Mouse (Mus musculus) kidney, adult 8-10 months (tissue): ENCODE data around the gene Gemin2.

Experiments used
- DNase-seq, 2 experiments: peaks; one replicate each; pipeline ENCODE4 v3.0.0; 2022

Gene Gemin2

DNA sequence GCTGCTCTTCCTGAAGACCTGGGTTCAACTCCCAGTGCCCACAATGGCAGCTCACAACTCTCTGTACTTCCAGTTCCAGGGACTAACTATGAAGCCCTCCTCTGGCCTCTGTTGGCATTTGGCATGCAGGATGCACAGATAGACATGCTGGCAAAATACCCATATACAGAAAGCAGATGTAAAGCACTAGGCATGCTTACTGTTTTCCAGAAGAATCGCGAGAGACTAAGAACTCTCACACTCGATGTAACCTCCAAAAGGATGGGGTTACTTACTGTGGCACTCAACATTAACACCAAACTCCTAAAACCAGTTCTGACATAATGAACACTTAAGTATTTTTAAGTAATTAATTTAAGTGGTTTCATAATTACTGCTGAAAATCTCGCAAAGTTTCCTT lies 47.1 kb downstream of the Gemin2 start:
- DNase-seq: no peak

DNA sequence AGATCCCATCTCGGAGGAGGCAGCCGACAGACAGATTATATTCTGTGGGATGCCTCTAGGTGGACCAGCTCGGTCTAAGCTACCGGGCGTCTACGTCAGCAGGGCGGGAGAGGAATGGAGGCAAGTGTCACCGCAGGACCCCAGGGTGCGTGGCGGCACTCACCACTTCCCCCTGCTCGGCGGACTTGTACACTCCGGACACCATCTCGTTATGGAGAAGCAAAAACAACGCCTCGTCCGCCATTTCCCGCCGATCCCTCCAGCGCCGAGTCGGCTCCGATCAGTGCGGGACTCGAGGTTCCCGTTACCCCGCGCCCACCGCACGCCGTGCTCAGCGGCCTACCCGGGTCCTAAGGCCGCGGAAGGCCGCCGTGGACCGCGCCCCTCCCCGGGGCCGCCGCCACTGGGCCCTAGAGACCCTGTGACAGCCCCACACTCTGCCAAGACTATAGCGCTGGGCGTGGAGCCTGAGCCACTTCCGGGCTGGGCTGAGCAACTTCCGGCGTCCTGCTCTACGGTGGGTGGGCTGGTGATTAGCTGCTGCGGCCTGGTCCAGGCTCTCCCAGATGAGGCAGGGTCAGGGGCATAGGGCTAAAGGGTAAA lies 47.9 kb downstream of the Gemin2 start, which contains the start of gene Trappc6b:
Gene Trappc6b (minus strand): TSS at position 480 of the 603 bp plus-strand sequence.
- peak; percentile 69 to 71 for DNase-seq

DNA sequence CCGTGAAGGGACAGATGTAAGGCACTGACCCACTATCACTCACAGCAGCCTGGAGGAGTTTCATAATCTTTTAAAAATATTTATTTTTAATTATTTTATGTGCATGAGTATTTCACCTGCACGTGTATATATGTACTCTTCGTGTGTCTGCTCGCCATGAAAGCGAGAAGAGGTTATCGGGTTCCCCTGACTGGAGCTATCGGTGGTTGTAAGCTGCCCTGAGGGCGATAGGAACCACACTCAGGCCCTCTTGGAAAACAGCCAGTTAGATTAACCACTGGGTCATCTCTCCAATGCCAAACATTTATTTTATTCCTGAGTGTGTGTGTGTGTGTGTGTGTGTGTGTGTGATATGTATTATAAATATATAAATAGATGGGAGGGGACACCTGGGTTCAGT lies 51.6 kb downstream of the Gemin2 start:
- no peak for DNase-seq

DNA sequence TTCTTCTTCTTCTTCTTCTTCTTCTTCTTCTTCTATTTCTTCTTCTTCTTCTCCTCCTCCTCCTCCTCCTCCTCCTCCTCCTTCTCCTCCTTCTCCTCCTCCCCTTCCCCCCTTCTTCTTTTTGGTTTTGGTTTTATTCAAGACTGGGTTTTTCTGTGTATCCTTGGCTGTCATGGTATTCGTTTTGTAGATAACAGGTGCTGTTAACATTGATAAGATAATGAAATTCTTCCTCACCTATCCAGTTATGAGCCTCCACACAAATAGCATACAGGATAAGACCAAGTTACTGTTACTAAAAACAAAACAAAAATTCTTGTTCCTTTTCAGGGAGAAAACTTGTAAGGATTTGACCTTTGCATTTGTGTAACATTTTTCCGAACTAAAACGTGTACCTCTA lies 52.6 kb downstream of the Gemin2 start:
- DNase-seq: no peak

DNA sequence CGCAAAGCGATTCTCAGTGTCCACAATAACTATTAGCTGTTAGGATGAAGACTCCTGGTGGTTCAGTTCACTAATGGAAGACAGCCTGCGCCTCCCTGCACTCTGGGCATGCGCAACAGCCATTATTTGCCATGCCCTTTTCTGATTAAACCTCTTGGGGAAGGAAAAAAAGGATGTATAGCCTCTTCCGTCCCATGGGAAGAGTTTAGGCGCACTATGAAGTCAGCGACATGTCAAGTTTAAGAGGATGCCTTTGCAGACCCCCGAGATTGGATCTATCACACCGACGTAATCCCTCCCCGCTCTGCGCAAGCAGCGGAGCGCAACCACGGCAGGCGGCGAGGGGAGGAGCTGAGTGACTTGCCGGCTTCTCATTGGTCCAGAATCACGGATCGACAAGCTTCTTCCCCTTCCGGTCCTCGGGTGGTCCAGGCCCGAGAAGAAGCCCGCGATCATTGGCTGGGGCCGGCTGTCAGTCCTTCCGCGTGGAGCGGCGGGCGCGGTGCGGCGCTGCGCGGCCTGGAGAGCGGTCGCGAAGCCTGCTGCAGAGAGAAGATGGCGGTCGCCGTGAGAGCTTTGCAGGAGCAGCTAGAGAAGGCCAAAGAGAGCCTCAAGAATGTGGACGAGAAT lies 53.4 kb downstream of the Gemin2 start, which contains the start of gene Pnn:
Gene Pnn (plus strand): TSS at position 437 of the 630 bp plus-strand sequence.
- DNase-seq: peak; percentile 97 to 98

DNA sequence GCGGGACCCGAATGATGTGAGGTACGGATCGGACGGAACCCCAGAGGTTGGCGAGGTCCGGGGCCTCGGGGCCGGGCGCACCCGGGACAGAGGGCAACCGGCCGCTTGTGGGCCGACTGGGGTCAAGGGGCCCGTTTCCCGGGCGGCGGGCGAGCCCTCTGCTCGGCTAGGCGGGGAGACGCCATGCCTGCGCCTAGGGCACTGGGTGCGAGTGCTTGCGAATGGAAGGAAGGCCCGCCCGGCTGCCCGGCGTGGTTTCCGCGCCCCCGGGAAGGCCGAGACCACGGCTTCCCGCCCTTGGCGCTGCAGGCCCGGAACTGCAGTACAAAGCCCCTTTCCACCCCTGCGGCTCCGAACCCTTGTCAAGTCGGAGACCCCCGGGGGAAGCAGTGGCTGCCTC lies 53.9 kb downstream of the Gemin2 start:
- DNase-seq: no peak

DNA sequence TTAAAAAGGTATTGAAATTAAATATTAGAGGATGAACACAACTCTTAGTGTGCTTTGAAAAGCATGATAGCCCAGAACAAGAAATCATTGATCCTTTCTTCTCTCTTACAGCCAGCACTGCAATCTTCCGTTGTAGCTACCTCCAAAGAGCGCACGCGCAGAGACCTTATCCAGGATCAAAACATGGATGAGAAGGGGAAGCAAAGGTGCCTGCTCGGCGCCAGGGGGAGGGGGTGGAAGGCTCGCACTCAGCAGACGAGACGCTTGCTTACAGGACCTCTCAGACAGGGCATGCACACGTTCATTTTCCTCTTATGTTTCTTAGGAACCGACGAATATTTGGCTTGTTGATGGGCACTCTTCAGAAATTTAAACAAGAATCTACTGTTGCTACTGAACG lies 55.6 kb downstream of the Gemin2 start:
- DNase-seq: no peak

DNA sequence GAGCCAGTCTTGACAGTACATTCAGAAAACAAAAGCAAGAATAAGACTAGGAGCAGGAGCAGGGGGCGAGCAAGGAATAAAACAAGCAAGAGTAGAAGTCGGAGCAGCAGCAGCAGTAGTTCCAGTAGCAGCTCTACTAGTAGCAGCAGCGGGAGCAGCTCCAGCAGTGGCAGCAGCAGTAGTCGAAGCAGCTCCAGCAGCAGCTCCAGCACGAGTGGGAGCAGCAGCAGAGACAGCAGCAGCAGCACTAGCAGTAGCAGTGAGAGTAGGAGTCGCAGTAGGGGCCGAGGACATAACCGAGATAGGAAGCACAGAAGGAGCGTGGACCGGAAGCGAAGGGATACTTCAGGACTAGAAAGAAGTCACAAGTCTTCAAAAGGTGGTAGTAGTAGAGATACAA lies 59.1 kb downstream of the Gemin2 start:
- DNase-seq: no peak

DNA sequence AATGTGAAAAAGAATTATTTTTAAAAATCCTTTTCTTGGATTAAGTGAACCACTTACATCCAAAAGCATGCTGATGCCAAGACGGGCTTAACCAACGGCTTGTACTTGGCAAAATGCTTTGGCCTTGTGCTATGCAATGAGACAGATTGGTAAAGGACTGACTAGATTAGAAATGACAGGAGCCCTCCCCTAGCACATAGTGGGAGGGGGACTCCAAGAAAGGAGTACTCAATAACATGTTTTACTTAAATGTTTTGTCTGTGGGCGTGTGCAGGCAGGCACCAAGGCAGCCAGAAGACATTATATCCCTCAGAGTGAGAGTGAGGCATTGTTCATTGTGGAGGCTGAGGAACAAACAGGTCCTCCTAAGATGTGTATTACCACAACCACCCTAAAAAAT lies 60.9 kb downstream of the Gemin2 start:
- DNase-seq: no peak

DNA sequence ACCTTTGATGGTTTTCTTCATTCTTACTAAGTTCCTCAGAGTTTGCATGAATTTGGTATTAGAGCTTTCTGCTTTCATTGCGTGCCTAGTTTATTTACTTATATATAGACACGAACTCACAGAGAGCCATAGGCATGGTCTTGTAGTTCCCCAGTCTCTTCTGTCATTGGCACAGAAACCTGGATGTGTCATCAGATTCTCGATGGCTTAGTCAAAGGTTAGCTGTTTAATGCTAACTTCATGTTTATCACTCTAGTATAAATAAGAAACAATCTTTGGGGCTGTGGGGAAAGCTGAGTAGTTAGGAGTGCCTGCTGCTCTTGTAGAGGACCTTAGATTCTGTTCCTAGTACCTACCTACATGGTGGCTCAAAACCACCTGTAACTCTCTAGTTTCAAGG lies 63.8 kb downstream of the Gemin2 start:
- DNase-seq: no peak

DNA sequence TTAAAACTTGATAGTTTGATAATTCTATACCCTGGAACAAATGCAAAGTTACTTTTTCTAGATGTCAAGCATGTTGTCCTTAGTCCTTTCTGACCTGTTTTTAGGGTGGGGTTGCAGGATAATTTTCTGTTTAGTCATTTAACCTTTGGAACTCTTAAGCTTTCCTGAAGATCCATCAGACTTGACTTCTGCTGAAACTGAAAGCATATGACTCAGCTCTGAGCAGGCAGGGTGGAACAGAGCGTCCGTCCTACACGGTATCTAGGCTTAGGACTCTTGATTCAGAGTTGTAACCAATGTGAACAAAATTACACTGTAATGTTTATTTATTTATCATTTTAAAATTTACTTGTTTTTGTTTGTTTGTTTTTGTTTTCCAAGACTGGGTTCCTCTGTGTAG lies 64.7 kb downstream of the Gemin2 start:
- DNase-seq: no peak
